ENCODE assay signal across 28 mouse cellular contexts in genomic region chr19:16224831-16225230, GRCm38 (mm10).
DNase-seq lines count a peak whose midpoint lies in the region; ATAC-seq and TF ChIP-seq lines count a peak whose summit lies in the region.
"Had no signal": no experiment of that assay in that cellular context is flagged by ENCODE, and none has a peak within 500 bp of the region (broad histone marks: within the 10 kb centered on the region; RNA-seq: fewer than 3 reads in every experiment).

No protein-coding gene starts in this region.

- H3K4me3 ChIP-seq in hindbrain, embryonic 14.5 days (replicated peaks; ENCODE audit: low read length), result no peak overlapping the region
- H3K4me3 ChIP-seq in hindbrain, embryonic 13.5 days, result no peak overlapping the region
- no peak overlapping the region for H3K4me3 ChIP-seq in kidney, embryonic 16.5 days (ENCODE audit: low read length)
- H3K4me3 ChIP-seq in midbrain, postnatal 0 days (ENCODE audit: low read depth, low read length), result no peak overlapping the region
- no peak overlapping the region for H3K4me3 ChIP-seq in midbrain, embryonic 16.5 days (ENCODE audit: low read depth, low read length)
- H3K4me3 ChIP-seq: erythroblast, embryonic 14.5 days; heart, embryonic 15.5 days; hindbrain, embryonic 12.5 days; limb, embryonic 10.5 days; limb, embryonic 15.5 days; midbrain, embryonic 10.5 days; stomach, embryonic 15.5 days had no signal

- H3K4me2 ChIP-seq in hindbrain, embryonic 14.5 days (replicated peaks), result no peak overlapping the region
- H3K4me2 ChIP-seq in hindbrain, embryonic 13.5 days, result no peak overlapping the region
- no peak overlapping the region for H3K4me2 ChIP-seq in kidney, embryonic 16.5 days (replicated peaks; ENCODE audit: low read depth, low read length)
- H3K4me2 ChIP-seq in midbrain, postnatal 0 days (ENCODE audit: low read depth, low read length, poor library complexity, severe bottlenecking), result no peak overlapping the region
- H3K4me2 ChIP-seq in midbrain, embryonic 16.5 days (ENCODE audit: low read length), result no peak overlapping the region
- H3K4me2 ChIP-seq: heart, embryonic 15.5 days; hindbrain, embryonic 12.5 days; limb, embryonic 15.5 days; stomach, embryonic 15.5 days had no signal

- H3K9me3 ChIP-seq in hindbrain, embryonic 14.5 days (ENCODE audit: control insufficient read depth, low read length), result no peaks in the 10 kb centered on the region
- no peaks in the 10 kb centered on the region for H3K9me3 ChIP-seq in hindbrain, embryonic 13.5 days
- H3K9me3 ChIP-seq in kidney, embryonic 16.5 days (ENCODE audit: low read length), result no peaks in the 10 kb centered on the region
- no peaks in the 10 kb centered on the region for H3K9me3 ChIP-seq in midbrain, postnatal 0 days (ENCODE audit: low read length)
- no peaks in the 10 kb centered on the region for H3K9me3 ChIP-seq in midbrain, embryonic 16.5 days (replicated peaks; ENCODE audit: control insufficient read depth, low read length, poor library complexity, severe bottlenecking)
- H3K9me3 ChIP-seq: heart, embryonic 15.5 days; hindbrain, embryonic 12.5 days; limb, embryonic 10.5 days; limb, embryonic 15.5 days; stomach, embryonic 15.5 days had no signal

- H3K9ac ChIP-seq in hindbrain, embryonic 14.5 days, result no peak overlapping the region
- H3K9ac ChIP-seq in hindbrain, embryonic 13.5 days, result no peak overlapping the region
- H3K9ac ChIP-seq in kidney, embryonic 16.5 days (replicated peaks; ENCODE audit: low read length), result no peak overlapping the region
- no peak overlapping the region for H3K9ac ChIP-seq in midbrain, postnatal 0 days (replicated peaks; ENCODE audit: low read length, poor library complexity, severe bottlenecking)
- H3K9ac ChIP-seq in midbrain, embryonic 16.5 days (ENCODE audit: low read depth, low read length), result no peak overlapping the region
- H3K9ac ChIP-seq: heart, embryonic 15.5 days; hindbrain, embryonic 12.5 days; limb, embryonic 15.5 days; liver, embryonic 14.5 days; stomach, embryonic 15.5 days had no signal

- DNase-seq in hindbrain, embryonic 14.5 days (ENCODE audit: low spot score), result no peak
- peak; percentile 33 for DNase-seq in kidney, adult 9 months
- DNase-seq in midbrain, postnatal 0 days (ENCODE audit: low spot score), result no peak
- DNase-seq in T-cell, adult 2 months (ENCODE audit: low spot score), result no peak
- DNase-seq: adrenal gland, adult 2 months; adrenal gland, postnatal 36 days; cerebellum, postnatal 14 days; gastrocnemius, postnatal 10 days; layer of hippocampus, postnatal 36 days; lung, adult 2 months; lung, postnatal 10 days; right cerebral cortex, postnatal 25 days had no signal

- WGBS in hindbrain, embryonic 14.5 days, result 60% methylated on average over 2 of the region's 2 CpGs
- 69% methylated on average over 2 of the region's 2 CpGs for WGBS in hindbrain, embryonic 13.5 days
- WGBS in kidney, embryonic 16.5 days, result 62% methylated on average over 2 of the region's 2 CpGs
- 43% methylated on average over 2 of the region's 2 CpGs for WGBS in midbrain, postnatal 0 days
- WGBS in midbrain, embryonic 16.5 days, result 47% methylated on average over 2 of the region's 2 CpGs

- H3K27me3 ChIP-seq in hindbrain, embryonic 14.5 days (ENCODE audit: control insufficient read depth, insufficient read depth, low read length), result no peaks in the 10 kb centered on the region
- H3K27me3 ChIP-seq in hindbrain, embryonic 13.5 days, result no peaks in the 10 kb centered on the region
- H3K27me3 ChIP-seq in kidney, embryonic 16.5 days (ENCODE audit: insufficient read depth, low read length), result no peaks in the 10 kb centered on the region
- H3K27me3 ChIP-seq in midbrain, postnatal 0 days (ENCODE audit: insufficient read depth, low read length), result no peaks in the 10 kb centered on the region
- H3K27me3 ChIP-seq in midbrain, embryonic 16.5 days (ENCODE audit: control insufficient read depth, insufficient read depth, low read depth, low read length), result no peaks in the 10 kb centered on the region
- H3K27me3 ChIP-seq: heart, embryonic 15.5 days; hindbrain, embryonic 12.5 days; limb, embryonic 15.5 days; stomach, embryonic 15.5 days had no signal

- no peak for ATAC-seq in hindbrain, embryonic 14.5 days (ENCODE audit: low FRiP score)
- no peak for ATAC-seq in hindbrain, embryonic 13.5 days (ENCODE audit: low FRiP score)
- no peak for ATAC-seq in kidney, embryonic 16.5 days (ENCODE audit: low FRiP score, low TSS enrichment)
- ATAC-seq in midbrain, postnatal 0 days (ENCODE audit: low FRiP score), result no peak
- no peak for ATAC-seq in midbrain, embryonic 16.5 days
- ATAC-seq: CD4-positive, CD25-positive, alpha-beta regulatory T cell, adult 4 months; forebrain, embryonic 16.5 days; inflammation-experienced regulatory T-cells, adult 6 months had no signal

- H3K27ac ChIP-seq in hindbrain, embryonic 14.5 days, result 0 out of 2 replicates have a peak overlapping the region, but pooled peaks have one; percentile 35
- no peak overlapping the region for H3K27ac ChIP-seq in hindbrain, embryonic 13.5 days
- H3K27ac ChIP-seq in kidney, embryonic 16.5 days (ENCODE audit: low read length), result no peak overlapping the region
- peak overlapping the region; percentile 32; the same call in 1 of the 2 replicates for H3K27ac ChIP-seq in midbrain, postnatal 0 days (ENCODE audit: low read depth, low read length)
- no peak overlapping the region; the same call in 1 of the 2 replicates for H3K27ac ChIP-seq in midbrain, embryonic 16.5 days (ENCODE audit: low read length)
- H3K27ac ChIP-seq: heart, embryonic 15.5 days; hindbrain, embryonic 12.5 days; kidney, postnatal 0 days; limb, embryonic 10.5 days; limb, embryonic 15.5 days; liver, embryonic 14.5 days; macrophage; midbrain, embryonic 10.5 days; stomach, embryonic 15.5 days had no signal

- H3K36me3 ChIP-seq in hindbrain, embryonic 14.5 days (replicated peaks; ENCODE audit: control insufficient read depth, insufficient read depth), result peaks cover 16% of the 10 kb centered on the region; the same call in 1 of the 2 replicates
- H3K36me3 ChIP-seq in hindbrain, embryonic 13.5 days, result peaks cover 20% of the 10 kb centered on the region
- peaks cover 13% of the 10 kb centered on the region; the same call in 1 of the 2 replicates for H3K36me3 ChIP-seq in kidney, embryonic 16.5 days (ENCODE audit: insufficient read depth, low read length)
- H3K36me3 ChIP-seq in midbrain, postnatal 0 days (ENCODE audit: insufficient read depth, low read length), result peaks cover 3% of the 10 kb centered on the region; the same call in 1 of the 2 replicates
- H3K36me3 ChIP-seq in midbrain, embryonic 16.5 days (ENCODE audit: control insufficient read depth, insufficient read depth, low read length), result peaks cover 6% of the 10 kb centered on the region; the same call in 1 of the 2 replicates

- peaks cover 4% of the 10 kb centered on the region; the same call in 1 of the 2 replicates for H3K4me1 ChIP-seq in hindbrain, embryonic 14.5 days (replicated peaks; ENCODE audit: control insufficient read depth, insufficient read depth, low read length)
- H3K4me1 ChIP-seq in hindbrain, embryonic 13.5 days (replicated peaks), result peaks cover 9% of the 10 kb centered on the region
- peaks cover 8% of the 10 kb centered on the region; the same call in 1 of the 2 replicates for H3K4me1 ChIP-seq in kidney, embryonic 16.5 days (ENCODE audit: insufficient read depth, low read length)
- no peaks in the 10 kb centered on the region for H3K4me1 ChIP-seq in midbrain, postnatal 0 days (ENCODE audit: insufficient read depth, low read length)
- H3K4me1 ChIP-seq in midbrain, embryonic 16.5 days (ENCODE audit: control insufficient read depth, insufficient read depth, low read length), result peaks cover 7% of the 10 kb centered on the region
- H3K4me1 ChIP-seq: limb, embryonic 10.5 days; midbrain, embryonic 10.5 days; stomach, embryonic 15.5 days had no signal

- no peak for TF ChIP-seq CTCF in midbrain, postnatal 0 days (IDR thresholded peaks at IDR 0.05)

Comparison
In these comparisons a context has a peak if more than half of its experiments do, and no peak if none do; other contexts are left out.
1. H3K27ac ChIP-seq: peak in hindbrain, embryonic 14.5 days (single experiment) and midbrain, postnatal 0 days (single experiment); none in hindbrain, embryonic 13.5 days (single experiment), kidney, embryonic 16.5 days (single experiment) and midbrain, embryonic 16.5 days (single experiment).